Mouse (Mus musculus) spleen, postnatal 14 days (tissue): Measurements from ENCODE around the gene Vmn2r74.

Experiments
- DNase-seq, 2 experiments: peaks; one replicate each; pipeline ENCODE4 v3.0.0; 2021 to 2022; ENCODE audit warnings: low spot score in 2 of 2

The Vmn2r74 gene

DNA sequence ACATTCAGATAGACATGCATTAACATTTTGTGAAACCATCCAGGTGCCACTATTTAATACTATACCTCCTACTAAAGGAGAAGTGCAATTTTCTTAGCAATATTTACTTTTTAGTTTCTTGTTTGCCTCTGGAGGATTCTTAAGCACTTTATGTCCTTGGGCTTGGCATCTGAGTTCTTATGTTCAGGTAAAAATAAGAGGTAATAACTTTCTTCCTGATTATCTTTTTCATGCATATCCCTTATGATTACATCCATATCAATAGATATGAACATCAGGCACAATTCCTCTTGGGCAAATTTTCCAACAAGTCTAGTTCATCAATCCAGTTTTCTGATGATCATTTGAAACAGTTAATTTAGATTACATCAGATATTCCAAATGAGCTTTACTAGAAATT, at the start of gene Vmn2r74:
Vmn2r74 (minus strand) TSS at position 101 of the 400 bp plus-strand sequence.
- DNase-seq, result no peak

GRCm38 (mm10) chr7:86007533-86007932, 46.1 kb upstream of the Vmn2r74 start:
- DNase-seq, result no peak
